Mouse (Mus musculus) heart, adult 18-20 months (tissue): ENCODE results near the gene Prmt6. TPM values are rescaled to one million over a fixed set of nuclear protein-coding genes. Genes with fewer than 3 reads are reported as not detected.

Source experiments
- DNase-seq, 2 experiments: peaks; one replicate each; pipeline ENCODE4 v3.0.0; 2021 to 2022; ENCODE audit warnings: mixed read lengths in 1 of 2
- long read RNA-seq, 2 experiments: library from polyadenylated mRNA; stranded (forward); transcript quantifications; one replicate each; pipeline ENCODE4 v2.0.0; 2021
- total RNA-seq, 2 experiments: library from RNA; stranded (reverse); gene quantifications; 2 replicates each; pipeline ENCODE4 v1.2.3; 2021

Prmt6 gene
- 1 to 10 TPM; 3.0 TPM for total RNA-seq
- long read RNA-seq, experiment 1, partial matches to known transcripts: 1 of 3 reads
- long read RNA-seq, experiment 1, other reads (novel, unspliced or antisense): 0 of 3 reads
- long read RNA-seq, experiment 2, partial matches to known transcripts: 0 of 7 reads
- long read RNA-seq, experiment 2, other reads (novel, unspliced or antisense): 0 of 7 reads

DNA sequence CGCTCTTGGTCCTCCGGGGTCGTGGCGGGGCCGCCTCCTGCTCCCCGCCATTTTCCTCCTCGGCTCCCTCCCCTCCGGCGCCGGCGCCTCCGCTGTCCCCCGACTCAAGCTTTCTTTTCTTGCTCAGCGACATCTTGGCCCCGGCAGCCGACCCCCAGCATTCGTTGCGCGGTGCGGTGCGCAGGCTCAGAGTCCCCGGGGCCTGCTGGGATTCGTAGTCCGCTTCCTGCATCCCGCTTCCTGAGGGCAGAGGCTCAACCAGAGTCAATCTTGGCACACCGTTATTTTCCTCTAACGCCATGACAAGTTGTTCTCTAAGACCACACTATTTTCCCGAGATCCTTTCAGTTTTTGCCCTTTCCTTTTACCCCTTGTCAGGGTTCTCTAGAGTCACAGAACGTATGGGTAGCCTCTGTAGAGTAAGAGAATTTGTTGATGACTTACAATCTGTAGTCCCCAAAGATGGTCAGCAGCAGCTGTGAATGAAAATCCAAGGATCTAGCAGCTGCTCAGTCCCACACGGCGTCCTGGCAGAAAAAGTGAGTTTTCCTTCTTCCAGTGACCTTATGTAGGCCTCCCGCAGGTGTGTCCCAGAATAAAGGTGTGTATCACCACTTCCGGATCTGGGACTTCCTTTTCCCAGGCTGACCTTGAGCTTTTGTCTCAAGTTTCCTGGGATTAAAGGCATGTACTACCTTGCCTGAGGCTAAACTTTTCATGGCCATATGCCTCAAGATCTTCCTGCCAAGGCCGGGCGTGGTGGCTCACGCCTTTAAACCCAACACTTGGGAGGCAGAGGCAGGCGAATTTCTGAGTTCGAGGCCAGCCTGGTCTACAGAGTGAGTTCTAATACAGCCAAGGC is at the start of gene Prmt6:
Prmt6 (minus strand) TSS at position 160 of the 862 bp plus-strand sequence.
- DNase-seq: peak; percentile 94

DNA sequence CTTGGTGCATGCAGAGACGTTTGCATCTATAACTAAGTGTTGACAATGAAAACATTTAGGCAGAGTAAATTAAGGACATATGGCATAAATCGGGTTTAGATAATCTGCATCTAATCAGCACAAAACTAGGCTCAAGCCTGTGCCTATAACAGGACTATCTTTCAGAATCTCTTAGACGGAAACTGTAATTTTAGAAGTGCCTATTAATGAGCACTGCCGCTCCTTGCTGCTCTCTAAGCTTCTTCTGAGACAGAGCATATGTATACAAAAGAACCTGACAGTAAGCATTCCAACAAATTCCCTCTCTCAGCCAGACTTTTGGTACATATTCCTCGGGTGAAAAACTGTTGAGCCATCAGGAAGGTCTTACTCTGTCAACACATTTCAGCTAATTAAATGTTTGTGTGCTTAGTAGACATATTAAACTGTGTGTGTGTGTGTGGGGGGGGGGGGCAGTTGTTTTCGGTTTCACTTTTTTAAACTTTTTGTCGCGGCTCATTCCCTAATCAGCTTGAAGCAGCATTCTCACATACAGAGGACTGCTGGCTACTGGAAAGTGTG is 39.8 kb upstream of the Prmt6 start:
- peak in 1 of 2 experiments; percentile 1 for DNase-seq

DNA sequence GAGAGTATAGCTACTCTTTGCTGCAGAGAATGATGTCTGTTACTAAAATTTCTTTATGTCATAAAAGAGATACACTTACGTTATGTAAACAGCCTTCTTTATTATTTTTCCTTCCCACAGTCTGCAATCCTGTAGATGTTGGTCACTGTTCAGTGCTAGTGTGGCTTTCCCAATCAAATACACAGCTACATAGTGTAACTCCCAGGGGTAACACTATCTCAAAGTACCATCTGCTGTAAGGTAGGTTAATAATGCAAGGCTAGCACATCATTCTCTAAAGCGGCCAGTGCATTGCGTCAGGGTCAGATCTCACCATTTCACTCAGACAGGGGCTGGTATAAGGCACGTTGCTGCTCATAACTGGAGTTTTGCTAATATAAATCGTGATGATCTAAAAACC is 31.9 kb upstream of the Prmt6 start:
- no peak for DNase-seq

- DNase-seq: peak in 1 of 2 experiments; percentile 3
These were observed 17.0 kb upstream of the Prmt6 start for GRCm38 (mm10) chr3:110267790-110268189.

GRCm38 (mm10) chr3:110253105-110253504 is 2.3 kb upstream of the Prmt6 start:
- DNase-seq: no peak

- DNase-seq: peak; percentile 73 to 81
These were observed 633 bp downstream of the Prmt6 start for GRCm38 (mm10) chr3:110249891-110250838.

DNA sequence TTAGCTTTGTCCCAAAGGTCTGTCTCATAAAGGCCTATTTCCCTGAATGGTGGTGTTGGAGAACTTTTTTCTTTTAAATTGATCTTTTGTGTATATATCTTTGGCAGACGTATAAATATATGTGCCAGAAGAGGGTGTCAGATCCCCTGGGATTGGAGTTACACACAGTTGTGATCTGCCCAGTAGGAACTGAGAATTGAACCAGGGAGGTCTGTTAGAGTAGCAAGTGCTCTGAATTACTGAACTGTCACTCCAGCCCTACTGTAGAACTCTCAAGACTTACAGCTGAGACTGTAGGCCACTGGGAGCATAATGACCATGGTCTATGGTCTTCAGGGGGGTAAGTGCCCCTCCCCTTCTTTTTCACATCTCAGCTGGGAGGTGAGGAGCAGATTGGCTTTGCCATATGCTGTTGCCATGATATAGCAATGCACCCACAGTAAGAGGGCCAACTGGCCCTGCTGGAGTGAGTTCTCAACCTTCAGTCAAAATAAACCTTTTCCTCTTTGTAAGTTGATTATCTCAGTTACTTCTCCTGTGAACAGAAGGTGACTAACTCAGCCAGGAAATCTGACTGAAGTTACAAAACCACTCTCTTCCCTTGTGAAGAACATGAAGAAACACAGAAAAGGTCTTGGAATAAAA is 13.9 kb downstream of the Prmt6 start:
- no peak for DNase-seq

Other genes starting within 250 kb of the Prmt6 start
- under 1 TPM; 0.26 to 0.50 TPM for gene Ntng1, start 107.0 kb downstream of the Prmt6 start, total RNA-seq